Mouse (Mus musculus): ENCODE measurements around the gene Hsph1.

DNA sequence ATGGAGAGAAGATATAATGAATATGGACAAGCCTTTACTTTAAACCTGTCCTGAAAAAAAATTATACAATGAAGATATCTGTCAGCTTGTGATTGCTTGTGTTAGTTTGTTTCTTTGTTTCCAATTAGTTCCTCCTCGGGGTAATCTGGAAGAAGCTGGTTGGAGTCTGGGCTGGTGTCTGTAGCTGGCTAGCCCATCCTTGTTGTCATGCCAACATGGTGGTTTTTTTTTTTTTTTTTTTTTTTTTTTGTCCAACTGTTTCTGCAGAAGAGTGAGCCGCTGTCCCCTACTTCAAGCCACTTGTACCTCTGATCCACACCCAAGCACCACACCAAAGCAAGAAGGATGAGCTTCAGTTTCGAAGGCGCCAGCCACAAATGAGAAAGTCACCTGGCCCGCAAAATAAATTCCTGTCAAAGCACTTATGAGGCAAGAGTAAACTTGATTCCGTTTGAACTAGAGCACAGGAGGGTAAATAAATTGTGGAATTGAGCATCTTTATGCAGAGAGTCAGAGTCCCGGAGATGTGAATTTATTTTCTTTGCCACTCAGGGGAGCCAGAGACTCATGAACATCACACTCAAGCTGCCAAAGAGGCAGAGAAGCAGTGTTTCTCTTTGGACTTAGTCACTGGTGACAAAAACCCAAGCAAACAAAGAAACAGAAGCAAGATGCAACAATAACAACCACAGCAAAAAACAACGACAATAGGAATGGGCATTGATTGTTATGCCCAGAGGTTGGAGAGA lies 11.4 kb upstream of the Hsph1 start:
- no peak for TF ChIP-seq CTCF (conservative IDR thresholded peaks at IDR 0.05; ENCODE audit: low read length)
- no peak for TF ChIP-seq NANOG (IDR thresholded peaks at IDR 0.05; ENCODE audit: borderline replicate concordance, low read length)
- TF ChIP-seq POU5F1 (IDR thresholded peaks at IDR 0.05; ENCODE audit: borderline replicate concordance, low read length) = no peak

Data from E14TG2a.4 (cell line).